Mouse (Mus musculus) lung, embryonic 16.5 days (tissue): ENCODE data around the gene Slc46a2. TPM values are rescaled to one million over a fixed set of nuclear protein-coding genes. Genes with fewer than 3 reads are reported as not detected.

Experiments used
- polyA plus RNA-seq: library from polyadenylated mRNA; unstranded; fragments of >200 nt; fragmentation: Nextera tagmentation; extraction: Ambion mirVana; gene quantifications from 2 replicates; pipeline ENCODE4 v1.2.1, GENCODE M21; 2015

Slc46a2 gene
- polyA plus RNA-seq, 1 experiment from 2014 or later: 1.1 TPM

Other genes with a start within 250 kb of the Slc46a2 start
- gene Inip, start 113.5 kb downstream of the Slc46a2 start, polyA plus RNA-seq: 46.9 and 47.7 TPM in 2 replicates
- gene Snx30, start 109.2 kb downstream of the Slc46a2 start, polyA plus RNA-seq: 6.9 and 7.7 TPM in 2 replicates
- gene Mup4, start 45.7 kb upstream of the Slc46a2 start, polyA plus RNA-seq: not detected in 2 replicates
- gene Mup6, start 49.2 kb upstream of the Slc46a2 start, polyA plus RNA-seq: not detected in 2 replicates
- gene Mup7, start 155.4 kb upstream of the Slc46a2 start, polyA plus RNA-seq: not detected in 2 replicates
- not detected in 2 replicates for gene Mup2, start 239.2 kb upstream of the Slc46a2 start, polyA plus RNA-seq